Mouse (Mus musculus): ENCODE results near the gene Armcx4. TPM values are rescaled to one million over a fixed set of nuclear protein-coding genes. Genes with fewer than 3 reads are reported as not detected.

Armcx4 gene
- polyA plus RNA-seq (2015; fragmentation: Nextera tagmentation; extraction: Ambion mirVana): 1.2 and 1.4 TPM in 2 replicates

- ATAC-seq: peak; percentile 68
- Histone ChIP-seq H3K36me3 (ENCODE audit: control insufficient read depth, insufficient read depth) (no peaks in the 10 kb centered on the region), H3K4me2 (replicated peaks; ENCODE audit: low read depth) (peak within 1 kb of the TSS; percentile 63), H3K4me3 (ENCODE audit: low read depth, low read length) (peak within 1 kb of the TSS; percentile 43), H3K9ac (ENCODE audit: low read depth, low read length) (peak within 1 kb of the TSS; percentile 31; the same call in 1 of the 2 replicates), H3K9me3 (ENCODE audit: control insufficient read depth) (no peaks in the 10 kb centered on the region), H3K27me3 (replicated peaks; ENCODE audit: control insufficient read depth, insufficient read depth, low read length) (0 out of 2 replicates have a peak, but pooled peaks cover 3% of the 10 kb centered on the region), H3K4me1 (replicated peaks; ENCODE audit: control insufficient read depth, insufficient read depth, low read length) (no peaks in the 10 kb centered on the region), H3K27ac (ENCODE audit: low read depth, low read length) (peak within 1 kb of the TSS; percentile 71)
- WGBS: 20% methylated on average over 32 of the region's 33 CpGs
- TF ChIP-seq CTCF (IDR thresholded peaks at IDR 0.05; ENCODE audit: low read depth): peak; percentile 41
Observed at GRCm38 (mm10) chrX:134686267-134686666, at the start of gene Armcx4. Gene Armcx4, plus strand, starts transcription at chrX:134686519.

- WGBS: 59% methylated on average over 10 of the region's 10 CpGs
- ATAC-seq: no peak
- TF ChIP-seq CTCF (IDR thresholded peaks at IDR 0.05; ENCODE audit: low read depth): no peak
- Histone ChIP-seq H3K4me3 (ENCODE audit: low read depth, low read length) (no peak overlapping the region), H3K4me1 (replicated peaks; ENCODE audit: control insufficient read depth, insufficient read depth, low read length) (no peaks in the 10 kb centered on the region), H3K4me2 (replicated peaks; ENCODE audit: low read depth) (no peak overlapping the region), H3K9ac (ENCODE audit: low read depth, low read length) (no peak overlapping the region), H3K36me3 (ENCODE audit: control insufficient read depth, insufficient read depth) (no peaks in the 10 kb centered on the region), H3K27me3 (replicated peaks; ENCODE audit: control insufficient read depth, insufficient read depth, low read length) (no peaks in the 10 kb centered on the region), H3K9me3 (ENCODE audit: control insufficient read depth) (no peaks in the 10 kb centered on the region), H3K27ac (ENCODE audit: low read depth, low read length) (no peak overlapping the region)
Observed at GRCm38 (mm10) chrX:134641000-134641760, 45.1 kb upstream of the Armcx4 start.

DNA sequence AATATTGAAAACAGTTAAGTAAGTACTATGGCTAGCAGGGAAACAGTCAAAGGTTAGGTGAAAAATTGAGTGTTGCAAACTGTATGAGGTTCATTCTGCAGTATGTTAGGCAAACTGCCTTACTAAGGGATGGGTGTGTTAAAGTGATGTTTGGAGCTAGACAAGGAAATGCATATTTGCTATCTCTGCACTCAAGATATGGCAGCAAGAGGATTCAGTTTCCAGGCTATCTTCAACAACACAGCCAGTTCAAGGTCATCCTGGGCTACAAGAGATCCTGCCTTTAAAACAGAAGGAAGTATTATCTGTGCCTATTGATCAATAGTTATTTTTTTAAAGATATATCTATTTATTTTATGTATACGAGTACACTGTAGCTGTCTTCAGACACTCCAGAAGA, 40.0 kb upstream of the Armcx4 start:
- no peaks in the 10 kb centered on the region for H3K9me3 ChIP-seq (ENCODE audit: control insufficient read depth)
- no peak overlapping the region for H3K9ac ChIP-seq (ENCODE audit: low read depth, low read length)
- WGBS: 92% methylated on average over 1 of the region's 1 CpGs
- H3K27me3 ChIP-seq (replicated peaks; ENCODE audit: control insufficient read depth, insufficient read depth, low read length): no peaks in the 10 kb centered on the region
- no peak for ATAC-seq
- no peak overlapping the region for H3K4me3 ChIP-seq (ENCODE audit: low read depth, low read length)
- no peak overlapping the region for H3K27ac ChIP-seq (ENCODE audit: low read depth, low read length)
- H3K4me1 ChIP-seq (replicated peaks; ENCODE audit: control insufficient read depth, insufficient read depth, low read length): no peaks in the 10 kb centered on the region
- no peaks in the 10 kb centered on the region for H3K36me3 ChIP-seq (ENCODE audit: control insufficient read depth, insufficient read depth)
- TF ChIP-seq CTCF (IDR thresholded peaks at IDR 0.05; ENCODE audit: low read depth): no peak
- no peak overlapping the region for H3K4me2 ChIP-seq (replicated peaks; ENCODE audit: low read depth)

DNA sequence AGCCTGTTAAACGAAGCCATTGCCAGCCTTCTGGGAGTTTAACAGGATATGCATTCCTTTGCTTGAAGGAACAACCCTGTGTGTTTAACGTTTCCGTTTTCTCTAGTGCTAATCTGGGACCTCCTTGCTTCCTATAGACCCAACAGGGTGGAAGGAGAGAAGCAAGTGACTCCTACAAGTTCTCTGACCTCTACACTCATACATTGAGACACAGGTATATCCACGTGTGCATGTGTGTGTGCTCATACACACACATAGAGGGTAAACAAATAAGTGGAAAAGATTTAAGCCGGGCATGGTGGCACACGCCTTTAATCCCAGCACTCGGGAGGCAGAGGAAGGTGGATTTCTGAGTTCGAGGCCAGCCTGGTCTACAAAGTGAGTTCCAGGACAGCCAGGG, 38.9 kb upstream of the Armcx4 start:
- H3K9ac ChIP-seq (ENCODE audit: low read depth, low read length): no peak overlapping the region
- H3K27ac ChIP-seq (ENCODE audit: low read depth, low read length): no peak overlapping the region
- H3K9me3 ChIP-seq (ENCODE audit: control insufficient read depth): no peaks in the 10 kb centered on the region
- ATAC-seq: no peak
- H3K4me1 ChIP-seq (replicated peaks; ENCODE audit: control insufficient read depth, insufficient read depth, low read length): no peaks in the 10 kb centered on the region
- no peaks in the 10 kb centered on the region for H3K36me3 ChIP-seq (ENCODE audit: control insufficient read depth, insufficient read depth)
- no peak overlapping the region for H3K4me2 ChIP-seq (replicated peaks; ENCODE audit: low read depth)
- TF ChIP-seq CTCF (IDR thresholded peaks at IDR 0.05; ENCODE audit: low read depth): no peak
- 57% methylated on average over 8 of the region's 8 CpGs for WGBS
- no peak overlapping the region for H3K4me3 ChIP-seq (ENCODE audit: low read depth, low read length)
- no peaks in the 10 kb centered on the region for H3K27me3 ChIP-seq (replicated peaks; ENCODE audit: control insufficient read depth, insufficient read depth, low read length)

- TF ChIP-seq CTCF (IDR thresholded peaks at IDR 0.05; ENCODE audit: low read depth): peak; percentile 67
- Histone ChIP-seq H3K4me1 (replicated peaks; ENCODE audit: control insufficient read depth, insufficient read depth, low read length) (no peaks in the 10 kb centered on the region), H3K4me2 (replicated peaks; ENCODE audit: low read depth) (no peak overlapping the region), H3K9me3 (ENCODE audit: control insufficient read depth) (no peaks in the 10 kb centered on the region), H3K36me3 (ENCODE audit: control insufficient read depth, insufficient read depth) (no peaks in the 10 kb centered on the region), H3K4me3 (ENCODE audit: low read depth, low read length) (no peak overlapping the region), H3K27ac (ENCODE audit: low read depth, low read length) (no peak overlapping the region), H3K9ac (ENCODE audit: low read depth, low read length) (no peak overlapping the region), H3K27me3 (replicated peaks; ENCODE audit: control insufficient read depth, insufficient read depth, low read length) (no peaks in the 10 kb centered on the region)
- no peak for ATAC-seq
- 21% methylated on average over 11 of the region's 11 CpGs for WGBS
Observed at GRCm38 (mm10) chrX:134648031-134648692, 38.2 kb upstream of the Armcx4 start.

- Histone ChIP-seq H3K36me3 (ENCODE audit: control insufficient read depth, insufficient read depth) (no peaks in the 10 kb centered on the region), H3K9ac (ENCODE audit: low read depth, low read length) (no peak overlapping the region), H3K27me3 (replicated peaks; ENCODE audit: control insufficient read depth, insufficient read depth, low read length) (no peaks in the 10 kb centered on the region), H3K4me1 (replicated peaks; ENCODE audit: control insufficient read depth, insufficient read depth, low read length) (no peaks in the 10 kb centered on the region), H3K4me2 (replicated peaks; ENCODE audit: low read depth) (no peak overlapping the region), H3K4me3 (ENCODE audit: low read depth, low read length) (no peak overlapping the region), H3K9me3 (ENCODE audit: control insufficient read depth) (no peaks in the 10 kb centered on the region), H3K27ac (ENCODE audit: low read depth, low read length) (no peak overlapping the region)
- no peak for TF ChIP-seq CTCF (IDR thresholded peaks at IDR 0.05; ENCODE audit: low read depth)
- ATAC-seq: no peak
- WGBS: 58% methylated on average over 1 of the region's 1 CpGs
Observed at GRCm38 (mm10) chrX:134652061-134652460, 34.3 kb upstream of the Armcx4 start.
